Mouse (Mus musculus) cortical plate, adult 2 months (tissue): ENCODE measurements at regions not wholly inside any gene's neighbourhood (a gene's known extent, or its start where the extent isn't known, plus 50 kb on each side); places are given as distances from the start of the nearest gene placed in this dataset.

Source experiments
- CTCF ChIP-seq: fragments of 200-500 bp; IDR thresholded peaks from 2 replicates; pipeline ENCODE4 v1.5.1; 2011; ENCODE audit warnings: mild to moderate bottlenecking, control low read depth, low read length; ENCODE audit not compliant: insufficient read depth; ENCODE audit errors: extremely low read depth
- POLR2A ChIP-seq: fragments of 200-500 bp; IDR thresholded peaks from 2 replicates; pipeline ENCODE4 v1.6.1; 2011; ENCODE audit warnings: mild to moderate bottlenecking, low read length, control low read depth; ENCODE audit not compliant: insufficient read depth; ENCODE audit errors: extremely low read depth

DNA sequence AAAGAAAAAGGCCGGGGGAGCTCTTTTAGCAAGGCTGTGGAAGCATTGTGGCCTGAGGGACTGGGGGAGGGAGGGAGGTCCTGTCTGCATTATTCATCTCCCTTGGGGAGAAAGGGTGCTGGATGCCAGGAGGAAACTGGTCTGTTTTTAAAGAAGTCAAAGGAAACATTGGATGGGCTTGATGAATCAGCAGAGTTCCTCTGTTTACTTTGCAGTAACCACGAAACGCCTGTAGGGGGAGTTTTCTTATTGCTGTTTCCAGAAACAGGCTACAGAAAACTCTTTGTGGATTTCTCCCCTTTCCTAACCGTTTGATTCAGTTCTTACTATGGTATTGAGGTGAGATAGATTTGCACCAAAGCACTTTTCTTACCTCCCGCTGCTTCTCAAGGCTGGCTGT lies 436.3 kb upstream of the Mki67 start:
- peak; percentile 27; the same call in 1 of the 2 replicates for TF ChIP-seq CTCF
- no peak for TF ChIP-seq POLR2A
